Mouse (Mus musculus) kidney, embryonic 15.5 days (tissue): ENCODE results near the gene Wnt10b. TPM values are rescaled to one million over a fixed set of nuclear protein-coding genes. Genes with fewer than 3 reads are reported as not detected.
A peak's percentile ranks its signal among the peaks of the same experiment; 100 is the strongest.

Source experiments
- ATAC-seq: fragments of 200-750 bp; cut with Nextera tagmentation; replicated peaks from 2 replicates; pipeline ENCODE4 v1.8.0; 2017; ENCODE audit warnings: moderate TSS enrichment; ENCODE audit not compliant: low FRiP score
- H3K27ac ChIP-seq: fragments of 300-500 bp; sonication (generic); 2 replicates; pipeline ENCODE4 v1.5.1; 2015; ENCODE audit warnings: mild to moderate bottlenecking, inconsistent platforms
- H3K27me3 ChIP-seq: fragments of 300-500 bp; sonication (generic); 2 replicates; pipeline ENCODE4 v1.6.1; 2015; ENCODE audit warnings: inconsistent platforms
- H3K36me3 ChIP-seq: fragments of 300-500 bp; sonication (generic); 2 replicates; pipeline ENCODE4 v1.6.1; 2015; ENCODE audit warnings: inconsistent platforms
- H3K4me1 ChIP-seq: fragments of 300-500 bp; sonication (generic); 2 replicates; pipeline ENCODE4 v1.6.1; 2015; ENCODE audit warnings: inconsistent platforms
- H3K4me2 ChIP-seq: fragments of 300-500 bp; sonication (generic); 2 replicates; pipeline ENCODE4 v1.6.1; 2015; ENCODE audit warnings: moderate library complexity, mild to moderate bottlenecking, inconsistent platforms
- H3K4me3 ChIP-seq: fragments of 300-500 bp; sonication (generic); replicated peaks from 2 replicates; pipeline ENCODE4 v1.5.1; 2015; ENCODE audit warnings: mild to moderate bottlenecking, inconsistent platforms
- H3K9ac ChIP-seq: fragments of 300-500 bp; sonication (generic); 2 replicates; pipeline ENCODE4 v1.6.1; 2015; ENCODE audit warnings: mild to moderate bottlenecking, inconsistent platforms
- H3K9me3 ChIP-seq: fragments of 300-500 bp; sonication (generic); replicated peaks from 2 replicates; pipeline ENCODE4 v1.6.1; 2016; ENCODE audit warnings: inconsistent platforms
- WGBS: fragments of 180-500 bp; shearing (Covaris S2); methylation state at CpG from one replicate; pipeline ENCODE4 v1.1.7; 2015; ENCODE audit warnings: mixed read lengths; 5-methylcytosine and 5-hydroxymethylcytosine counted together
- polyA plus RNA-seq: library from polyadenylated mRNA; unstranded; fragments of >200 nt; fragmentation: Nextera tagmentation; extraction: Ambion mirVana; gene quantifications from 2 replicates; pipeline ENCODE4 v1.2.1, GENCODE M21; 2015

The Wnt10b gene
- polyA plus RNA-seq, 1 experiment from 2014 or later: 0.31 TPM

DNA sequence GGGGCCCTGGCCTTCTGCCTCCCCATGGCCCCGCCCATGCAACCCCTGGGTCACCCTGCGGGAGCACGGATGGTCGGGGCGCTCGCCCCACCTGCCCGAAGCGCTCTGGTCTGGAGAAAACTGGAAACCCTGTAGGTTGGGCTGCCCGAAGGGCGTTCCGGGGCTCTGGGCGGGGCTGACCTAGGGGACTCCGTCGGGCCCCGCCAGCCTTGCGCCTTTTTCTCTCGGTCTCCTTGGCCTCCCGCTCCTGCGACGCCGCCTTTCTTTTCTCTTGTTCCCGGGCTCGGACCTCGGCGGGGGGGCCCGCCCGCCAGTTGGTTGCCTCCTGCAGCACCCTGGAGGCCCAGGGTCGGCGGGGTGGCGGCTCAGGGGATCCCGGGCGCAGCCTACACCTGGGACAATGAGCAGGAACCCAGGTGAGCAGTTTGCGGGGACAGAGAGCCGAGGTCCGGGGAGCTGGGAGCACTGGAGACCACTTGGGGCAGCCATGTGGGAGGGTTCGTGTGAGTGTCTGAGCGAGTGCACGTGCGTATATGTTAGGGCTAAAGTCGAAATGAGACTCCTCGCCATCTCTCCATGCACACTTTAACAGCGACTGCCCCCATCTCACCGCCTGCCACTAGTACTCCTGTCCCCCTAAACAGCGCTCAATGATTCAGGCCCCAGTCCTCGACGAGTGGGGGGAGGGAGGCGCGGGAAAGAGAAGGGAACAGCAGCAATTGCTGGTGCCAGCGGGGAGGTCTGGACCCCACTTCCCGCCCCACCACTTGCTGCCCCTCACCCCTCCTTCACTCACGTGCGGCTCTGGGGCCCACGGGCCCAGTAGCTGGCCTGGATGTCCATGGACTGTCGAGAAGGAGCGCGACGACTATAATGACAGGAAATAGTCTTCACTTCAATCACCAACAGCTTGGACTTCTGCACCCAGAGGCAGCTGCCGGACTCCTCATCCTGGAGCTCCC, 29.1 kb upstream of the Wnt10b start:
- no peak overlapping the region for H3K27ac ChIP-seq
- peak overlapping the region; percentile 92 for H3K4me2 ChIP-seq
- H3K27me3 ChIP-seq: peaks cover 87% of the 10 kb centered on the region
- H3K36me3 ChIP-seq: peaks cover 10% of the 10 kb centered on the region
- ATAC-seq: peak; percentile 17; the same call in 1 of the 2 replicates
- peaks cover 60% of the 10 kb centered on the region for H3K4me1 ChIP-seq
- H3K9ac ChIP-seq: peak overlapping the region; percentile 21
- peak overlapping the region; percentile 46 for H3K4me3 ChIP-seq
- 1% methylated on average over 58 of the region's 58 CpGs for WGBS
- no peaks in the 10 kb centered on the region for H3K9me3 ChIP-seq

DNA sequence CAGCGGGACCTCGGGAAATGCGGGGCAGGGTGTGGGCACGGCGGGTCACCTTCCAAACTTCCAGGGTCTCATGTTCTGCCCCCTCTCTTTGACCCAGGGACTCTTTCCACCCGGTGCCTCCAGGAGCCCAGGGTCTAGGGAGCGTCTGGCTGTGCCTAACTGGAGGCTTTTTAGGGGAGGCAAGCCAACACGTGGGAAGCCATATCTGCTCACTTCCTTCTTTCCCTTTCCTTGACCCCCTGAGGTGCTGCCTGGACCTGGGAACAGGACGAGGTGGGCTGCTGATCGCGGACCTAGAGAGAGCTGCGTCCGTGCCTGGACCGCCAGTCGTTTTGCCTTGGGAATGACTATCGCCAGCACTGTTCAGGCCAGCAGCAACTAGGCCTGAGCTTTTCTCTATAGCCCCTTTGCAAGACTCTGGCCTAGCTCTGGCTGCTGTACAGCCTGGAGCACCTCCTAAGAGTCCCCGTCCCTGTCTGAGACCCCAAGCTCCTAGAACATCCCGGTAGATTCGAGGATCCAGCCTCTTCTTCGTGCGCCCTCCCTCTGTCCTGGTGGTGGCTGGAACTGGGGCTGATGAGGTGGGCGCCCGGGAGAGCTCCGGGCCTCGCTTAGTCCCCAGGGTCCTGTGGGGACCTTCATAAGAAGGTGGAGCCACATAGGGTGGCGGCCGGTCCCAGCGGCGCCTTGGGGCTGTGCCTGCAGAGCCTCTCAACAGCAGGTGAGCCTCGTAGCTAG, 28.3 kb upstream of the Wnt10b start:
- Histone ChIP-seq H3K9me3 (no peaks in the 10 kb centered on the region), H3K27me3 (peaks cover 95% of the 10 kb centered on the region), H3K4me1 (peaks cover 60% of the 10 kb centered on the region), H3K4me2 (peak overlapping the region; percentile 92), H3K36me3 (peaks cover 6% of the 10 kb centered on the region), H3K27ac (no peak overlapping the region), H3K9ac (no peak overlapping the region), H3K4me3 (peak overlapping the region; percentile 53)
- WGBS: 8% methylated on average over 30 of the region's 30 CpGs
- ATAC-seq: peak; percentile 16; the same call in 1 of the 2 replicates

DNA sequence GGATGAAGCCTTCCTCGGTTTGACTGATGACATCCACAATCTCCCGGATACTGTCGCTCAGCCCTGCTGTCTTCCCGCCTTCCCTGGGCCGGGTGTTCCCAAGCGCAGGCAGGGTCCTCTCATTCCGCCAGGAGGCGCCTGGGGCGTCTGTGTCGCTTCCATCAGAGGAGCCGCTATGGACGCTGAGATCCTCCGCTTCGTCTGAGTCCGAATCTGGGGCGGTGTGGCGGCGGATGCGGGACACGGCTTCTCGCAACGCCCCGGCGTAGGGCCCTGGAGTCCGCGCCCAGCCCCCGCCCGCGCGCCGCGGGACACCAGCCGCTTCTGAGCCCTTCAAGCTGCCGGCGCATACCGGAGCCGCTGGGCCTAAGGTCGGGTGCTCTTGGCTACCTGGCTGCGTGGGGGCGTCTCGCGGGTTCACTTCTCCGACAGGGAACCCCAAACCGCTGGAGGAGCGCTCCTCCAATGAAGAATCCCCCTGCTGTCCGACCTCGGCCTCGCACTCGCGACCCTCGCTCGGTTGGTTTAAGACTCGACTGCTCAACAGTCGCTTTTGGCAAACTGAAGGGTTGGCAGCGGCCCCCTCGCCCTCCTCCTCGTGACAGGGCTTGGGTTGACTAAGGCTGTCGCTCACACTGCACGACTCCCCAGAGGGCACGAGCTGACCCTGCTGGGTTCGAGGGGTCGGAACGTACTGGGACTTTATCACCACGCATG, 27.5 kb upstream of the Wnt10b start:
- no peaks in the 10 kb centered on the region for H3K36me3 ChIP-seq
- peak overlapping the region; percentile 47 for H3K9ac ChIP-seq
- H3K9me3 ChIP-seq: no peaks in the 10 kb centered on the region
- H3K4me1 ChIP-seq: peaks cover 56% of the 10 kb centered on the region
- peaks cover 100% of the 10 kb centered on the region for H3K27me3 ChIP-seq
- under 1% methylated on average over 64 of the region's 64 CpGs for WGBS
- H3K27ac ChIP-seq: no peak overlapping the region
- peak overlapping the region; percentile 92 for H3K4me2 ChIP-seq
- peak overlapping the region; percentile 53 for H3K4me3 ChIP-seq
- ATAC-seq: peak; percentile 45

- H3K4me3 ChIP-seq: peak overlapping the region; percentile 17
- H3K9ac ChIP-seq: no peak overlapping the region
- no peaks in the 10 kb centered on the region for H3K9me3 ChIP-seq
- H3K27ac ChIP-seq: no peak overlapping the region
- peaks cover 100% of the 10 kb centered on the region for H3K27me3 ChIP-seq
- no peaks in the 10 kb centered on the region for H3K36me3 ChIP-seq
- WGBS: under 1% methylated on average over 32 of the region's 32 CpGs
- H3K4me2 ChIP-seq: peak overlapping the region; percentile 47
- ATAC-seq: no peak
- H3K4me1 ChIP-seq: peaks cover 56% of the 10 kb centered on the region
These were observed 26.1 kb upstream of the Wnt10b start for GRCm38 (mm10) chr15:98804054-98804453.

GRCm38 (mm10) chr15:98802926-98803325, 25.0 kb upstream of the Wnt10b start:
- peaks cover 100% of the 10 kb centered on the region for H3K27me3 ChIP-seq
- H3K9me3 ChIP-seq: no peaks in the 10 kb centered on the region
- no peak for ATAC-seq
- 4% methylated on average over 8 of the region's 8 CpGs for WGBS
- no peak overlapping the region for H3K4me3 ChIP-seq
- H3K36me3 ChIP-seq: no peaks in the 10 kb centered on the region
- H3K4me2 ChIP-seq: no peak overlapping the region
- no peak overlapping the region for H3K27ac ChIP-seq
- peaks cover 48% of the 10 kb centered on the region for H3K4me1 ChIP-seq
- no peak overlapping the region for H3K9ac ChIP-seq

GRCm38 (mm10) chr15:98799396-98799795, 21.4 kb upstream of the Wnt10b start:
- H3K9ac ChIP-seq: no peak overlapping the region
- H3K27ac ChIP-seq: no peak overlapping the region
- no peak for ATAC-seq
- WGBS: 11% methylated on average over 12 of the region's 12 CpGs
- H3K4me2 ChIP-seq: no peak overlapping the region
- peaks cover 99% of the 10 kb centered on the region for H3K27me3 ChIP-seq
- H3K36me3 ChIP-seq: no peaks in the 10 kb centered on the region
- no peaks in the 10 kb centered on the region for H3K9me3 ChIP-seq
- peaks cover 19% of the 10 kb centered on the region for H3K4me1 ChIP-seq
- no peak overlapping the region for H3K4me3 ChIP-seq

DNA sequence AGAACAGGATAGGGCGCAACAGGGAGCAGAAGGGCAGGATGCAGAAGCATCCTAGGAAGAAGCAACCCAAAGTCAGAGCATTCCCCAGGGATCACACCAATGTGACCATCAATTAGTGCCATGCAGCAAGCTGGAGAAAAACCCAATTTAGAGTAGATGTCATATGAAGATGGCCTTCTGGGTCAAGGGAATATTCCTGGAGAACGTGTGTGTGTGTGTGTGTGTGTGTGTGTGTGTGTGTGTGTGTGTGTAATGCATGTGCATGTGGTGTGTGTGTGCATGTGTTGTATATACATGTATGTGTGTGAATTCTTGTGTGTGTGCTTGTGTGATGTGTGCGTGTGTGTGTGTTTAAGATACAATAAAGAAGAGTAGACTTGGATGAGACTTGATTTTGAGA, 21.0 kb upstream of the Wnt10b start:
- H3K9me3 ChIP-seq: no peaks in the 10 kb centered on the region
- 38% methylated on average over 3 of the region's 3 CpGs for WGBS
- peaks cover 15% of the 10 kb centered on the region for H3K4me1 ChIP-seq
- no peak for ATAC-seq
- no peak overlapping the region for H3K27ac ChIP-seq
- no peak overlapping the region for H3K9ac ChIP-seq
- no peak overlapping the region for H3K4me3 ChIP-seq
- no peak overlapping the region for H3K4me2 ChIP-seq
- no peaks in the 10 kb centered on the region for H3K36me3 ChIP-seq
- peaks cover 99% of the 10 kb centered on the region for H3K27me3 ChIP-seq

DNA sequence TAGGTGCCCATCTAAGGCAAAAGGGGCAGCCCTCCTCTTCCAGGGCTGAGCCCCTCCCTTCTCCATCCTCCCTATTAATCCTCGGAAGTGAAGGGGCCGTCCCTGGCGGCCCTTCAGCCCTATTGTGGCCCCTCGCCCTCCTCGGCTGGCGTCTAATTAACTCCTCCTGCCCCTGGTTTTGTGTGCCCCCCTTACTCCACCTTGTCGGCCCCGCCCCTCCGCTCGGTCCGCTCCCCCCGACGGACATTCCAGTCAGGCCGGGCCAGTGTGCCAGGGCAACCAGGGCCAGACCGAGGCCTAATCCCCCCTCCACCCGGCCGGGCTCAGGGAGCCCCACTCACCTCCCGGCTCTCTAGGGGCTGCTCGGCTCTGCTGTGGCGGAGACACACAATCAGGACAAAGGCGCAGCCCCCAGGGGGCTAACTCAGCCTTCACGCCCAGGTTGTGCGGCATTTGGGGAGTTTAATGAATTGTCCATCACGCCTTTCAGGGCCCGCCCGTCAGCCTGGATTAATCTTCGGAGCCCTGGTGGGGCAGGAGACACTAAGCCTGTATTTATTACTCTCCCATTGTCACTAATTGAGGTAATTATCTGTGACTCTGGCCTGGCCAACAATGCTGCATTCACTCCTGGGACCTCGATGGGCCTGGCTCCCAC, 20.0 kb upstream of the Wnt10b start:
- Histone ChIP-seq H3K9ac (no peak overlapping the region), H3K27ac (no peak overlapping the region), H3K4me3 (no peak overlapping the region), H3K36me3 (no peaks in the 10 kb centered on the region), H3K9me3 (no peaks in the 10 kb centered on the region), H3K4me2 (0 out of 2 replicates have a peak overlapping the region, but pooled peaks have one; percentile 12), H3K27me3 (peaks cover 99% of the 10 kb centered on the region), H3K4me1 (peaks cover 16% of the 10 kb centered on the region)
- 5% methylated on average over 28 of the region's 28 CpGs for WGBS
- ATAC-seq: no peak

- no peaks in the 10 kb centered on the region for H3K36me3 ChIP-seq
- no peak; the same call in 1 of the 2 replicates for ATAC-seq
- H3K27me3 ChIP-seq: peaks cover 99% of the 10 kb centered on the region
- 4% methylated on average over 13 of the region's 13 CpGs for WGBS
- no peak overlapping the region for H3K27ac ChIP-seq
- no peak overlapping the region for H3K9ac ChIP-seq
- no peak overlapping the region for H3K4me3 ChIP-seq
- H3K9me3 ChIP-seq: no peaks in the 10 kb centered on the region
- H3K4me2 ChIP-seq: no peak overlapping the region
- H3K4me1 ChIP-seq: peaks cover 25% of the 10 kb centered on the region
These were observed 19.0 kb upstream of the Wnt10b start for GRCm38 (mm10) chr15:98796803-98797595.

- H3K36me3 ChIP-seq: no peaks in the 10 kb centered on the region
- under 1% methylated on average over 13 of the region's 13 CpGs for WGBS
- peaks cover 99% of the 10 kb centered on the region for H3K27me3 ChIP-seq
- peak overlapping the region; percentile 49 for H3K4me2 ChIP-seq
- H3K4me1 ChIP-seq: peaks cover 51% of the 10 kb centered on the region
- H3K4me3 ChIP-seq: peak overlapping the region; percentile 27
- no peaks in the 10 kb centered on the region for H3K9me3 ChIP-seq
- H3K9ac ChIP-seq: no peak overlapping the region
- H3K27ac ChIP-seq: no peak overlapping the region
- ATAC-seq: no peak; the same call in 1 of the 2 replicates
These were observed 15.3 kb upstream of the Wnt10b start for GRCm38 (mm10) chr15:98793141-98793698.
